Mouse (Mus musculus) 3134 (cell line): ENCODE measurements around the gene Shroom3.

ENCODE experiments used
- DNase-seq: peaks from one replicate; pipeline ENCODE4 v3.0.0-alpha.2; 2011; ENCODE audit warnings: low spot score; ENCODE audit not compliant: insufficient read length; ENCODE audit errors: extremely low read depth

The Shroom3 gene

DNA sequence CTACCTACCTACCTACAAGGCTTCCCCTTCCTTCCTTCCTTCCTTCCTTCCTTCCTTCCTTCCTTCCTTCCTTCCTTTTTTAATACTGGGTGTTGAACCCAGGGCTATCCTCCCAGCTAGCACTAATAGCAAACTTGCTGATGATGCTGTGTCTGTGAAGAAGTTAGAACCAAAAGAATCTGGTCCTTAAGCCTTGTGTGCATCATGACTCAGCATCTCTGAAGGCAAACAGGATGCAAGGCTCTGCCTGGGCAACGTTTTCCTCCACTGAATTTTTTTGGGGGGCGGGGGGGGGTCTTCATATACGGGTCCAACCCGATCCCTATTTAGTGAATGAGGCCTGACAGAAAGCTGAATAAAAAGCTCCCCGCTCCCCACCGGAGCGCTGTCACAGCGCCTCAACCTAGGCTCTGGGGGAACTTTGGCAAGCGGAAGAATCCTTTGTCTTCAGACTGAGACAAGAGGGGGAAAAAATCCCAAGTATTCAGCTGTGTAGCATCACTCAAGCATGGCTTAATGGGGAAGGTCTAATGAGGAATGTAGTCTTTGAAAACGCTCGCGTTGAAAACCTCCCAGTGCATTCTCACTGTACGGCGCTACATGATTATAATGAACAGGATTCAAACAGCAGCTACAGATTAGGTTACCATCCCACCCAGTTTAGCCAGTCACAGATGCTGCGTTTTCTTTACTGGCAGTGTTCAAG, 15.0 kb downstream of the Shroom3 start:
- DNase-seq: no peak

DNA sequence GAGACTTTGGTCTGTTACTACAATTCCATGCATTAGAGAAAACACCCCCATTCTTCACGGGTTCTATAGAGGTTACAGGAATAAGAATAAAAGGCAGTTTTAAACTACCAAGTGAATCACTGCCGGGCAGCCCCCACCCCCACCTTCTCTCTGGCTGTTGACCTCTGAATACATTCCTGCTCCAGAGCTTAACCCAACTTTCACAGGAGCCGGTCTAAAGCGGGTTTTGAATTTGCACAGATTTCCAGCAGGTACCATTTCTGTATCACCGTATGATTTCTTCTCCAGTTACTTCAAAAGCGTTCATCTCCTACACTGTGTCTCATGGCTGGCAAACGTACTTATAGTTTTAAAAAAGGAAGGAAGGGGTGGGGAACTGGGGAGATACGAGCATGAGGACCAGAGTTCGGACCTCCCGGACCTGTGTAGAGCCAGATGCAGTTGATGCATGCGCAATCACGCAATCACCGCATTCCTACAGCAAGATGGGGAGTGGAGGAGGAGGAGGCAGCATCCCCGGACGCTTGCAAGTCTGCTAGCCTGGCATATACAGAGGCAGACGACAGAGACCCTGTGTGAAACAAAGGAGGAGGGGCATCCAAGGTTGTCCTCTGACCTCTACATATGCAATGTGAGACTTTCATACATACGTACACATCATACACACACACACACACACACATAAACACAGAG, 15.7 kb downstream of the Shroom3 start:
- no peak for DNase-seq

DNA sequence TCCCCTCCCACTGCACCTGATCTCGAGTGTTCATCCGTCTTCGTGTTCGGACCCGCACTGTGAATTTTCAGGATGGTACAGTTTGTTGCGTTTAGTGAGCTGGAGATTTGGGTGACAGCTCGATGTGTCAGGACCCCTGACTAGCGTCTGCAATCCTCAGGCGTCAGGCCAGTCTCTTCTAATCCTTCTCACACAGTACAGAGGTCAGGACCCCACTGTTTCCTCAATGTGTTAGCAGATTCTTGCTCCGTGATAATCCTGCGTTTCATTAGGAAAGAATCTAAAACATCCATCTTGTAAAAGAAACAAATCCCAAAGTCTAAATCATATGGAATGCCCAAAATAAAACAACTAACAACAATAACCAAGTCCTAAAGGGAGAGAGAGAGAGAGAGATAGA, 18.5 kb downstream of the Shroom3 start:
- no peak for DNase-seq

DNA sequence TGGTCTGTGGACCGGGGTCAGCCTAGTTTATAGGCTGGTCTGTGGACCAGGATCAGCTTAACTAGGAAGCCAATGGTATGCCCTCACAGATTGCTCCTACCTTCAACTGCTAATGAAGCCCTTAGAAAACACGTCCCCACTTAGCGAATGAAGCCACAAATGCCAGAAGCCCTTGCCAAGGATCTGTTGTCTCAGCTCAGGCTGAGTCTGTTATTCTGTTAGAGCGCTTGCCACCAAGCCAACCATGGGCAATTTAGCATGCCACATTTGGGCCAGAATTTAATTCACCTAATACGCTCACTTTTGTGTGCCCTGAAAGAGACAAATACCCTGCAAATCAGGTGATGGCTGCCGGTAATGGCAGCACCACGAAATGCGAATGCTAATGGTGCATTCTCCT, 20.4 kb downstream of the Shroom3 start:
- no peak for DNase-seq

DNA sequence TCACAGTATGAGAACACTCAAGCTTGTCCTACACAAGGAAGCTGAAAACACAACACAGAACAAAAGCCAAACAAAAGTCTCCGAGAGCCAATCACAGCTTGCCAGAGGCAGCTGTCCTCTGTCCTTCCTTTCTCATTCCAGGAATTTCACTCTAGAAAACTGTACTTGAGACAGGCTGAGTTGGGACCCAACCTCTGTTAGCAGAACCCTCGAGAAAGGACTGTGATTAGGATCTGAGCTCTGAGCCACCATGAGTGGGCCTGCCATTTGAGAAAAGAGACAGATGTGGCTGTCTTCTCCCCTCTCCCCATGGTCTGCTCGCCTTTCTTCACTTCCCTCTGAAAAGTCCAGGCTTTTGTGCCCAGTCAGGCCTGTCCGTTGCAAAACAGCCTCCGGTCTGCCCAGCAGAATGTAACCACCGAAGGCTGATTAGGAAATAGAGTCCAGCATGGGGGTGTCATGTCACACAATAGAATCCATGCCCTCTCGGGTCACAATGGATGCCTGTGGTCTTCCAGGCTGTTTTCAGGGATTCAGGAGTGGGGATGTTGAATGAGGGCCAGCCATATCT, 24.8 kb downstream of the Shroom3 start:
- no peak for DNase-seq

DNA sequence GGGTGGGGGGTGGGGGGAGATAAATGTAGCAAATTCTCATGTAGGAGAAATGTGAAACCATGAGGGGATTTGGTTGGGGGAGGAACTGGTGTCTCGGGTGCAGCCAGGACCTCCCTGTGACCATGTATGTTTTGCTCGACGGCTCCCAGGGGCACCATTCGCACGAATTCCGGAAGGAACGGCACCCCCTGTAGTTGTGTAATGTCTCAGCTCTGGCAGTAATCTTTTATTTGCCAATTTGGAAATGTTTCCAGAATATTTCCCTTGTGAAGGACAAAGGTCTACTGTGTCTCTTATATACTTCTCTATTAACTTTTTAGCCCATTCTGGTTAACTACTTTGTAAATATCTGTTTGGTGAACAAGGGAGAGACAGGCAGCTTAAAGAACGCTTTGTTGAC, 27.5 kb downstream of the Shroom3 start:
- no peak for DNase-seq

DNA sequence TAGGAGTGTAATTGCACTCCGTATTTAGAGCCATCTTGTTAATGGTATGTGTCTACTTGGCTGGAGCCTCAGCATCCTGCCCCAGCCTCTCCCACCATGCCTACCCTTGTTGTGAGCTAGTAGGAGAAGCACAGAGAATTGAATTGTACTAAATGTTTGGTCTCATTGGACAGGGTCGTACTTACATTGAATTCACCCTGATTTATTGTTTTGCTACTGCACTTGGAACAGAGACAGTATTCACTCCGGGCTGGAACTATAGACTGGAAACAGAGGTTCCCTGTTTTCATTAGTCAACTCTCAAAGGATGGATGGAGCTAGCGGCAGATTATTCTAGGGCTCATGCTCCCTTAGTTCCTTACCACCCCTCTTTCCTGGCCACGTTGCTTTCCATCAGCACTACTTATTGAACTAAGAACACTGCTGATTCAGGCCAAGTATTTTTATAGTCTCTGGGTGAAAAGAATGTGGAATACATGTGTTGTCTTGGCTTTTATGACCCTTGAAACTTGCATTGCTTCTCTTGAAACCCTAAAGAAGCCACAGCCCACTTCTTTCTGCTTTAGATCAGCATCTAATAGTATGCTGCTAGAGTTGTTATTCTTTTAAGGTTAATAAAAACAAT, 28.5 kb downstream of the Shroom3 start:
- no peak for DNase-seq

DNA sequence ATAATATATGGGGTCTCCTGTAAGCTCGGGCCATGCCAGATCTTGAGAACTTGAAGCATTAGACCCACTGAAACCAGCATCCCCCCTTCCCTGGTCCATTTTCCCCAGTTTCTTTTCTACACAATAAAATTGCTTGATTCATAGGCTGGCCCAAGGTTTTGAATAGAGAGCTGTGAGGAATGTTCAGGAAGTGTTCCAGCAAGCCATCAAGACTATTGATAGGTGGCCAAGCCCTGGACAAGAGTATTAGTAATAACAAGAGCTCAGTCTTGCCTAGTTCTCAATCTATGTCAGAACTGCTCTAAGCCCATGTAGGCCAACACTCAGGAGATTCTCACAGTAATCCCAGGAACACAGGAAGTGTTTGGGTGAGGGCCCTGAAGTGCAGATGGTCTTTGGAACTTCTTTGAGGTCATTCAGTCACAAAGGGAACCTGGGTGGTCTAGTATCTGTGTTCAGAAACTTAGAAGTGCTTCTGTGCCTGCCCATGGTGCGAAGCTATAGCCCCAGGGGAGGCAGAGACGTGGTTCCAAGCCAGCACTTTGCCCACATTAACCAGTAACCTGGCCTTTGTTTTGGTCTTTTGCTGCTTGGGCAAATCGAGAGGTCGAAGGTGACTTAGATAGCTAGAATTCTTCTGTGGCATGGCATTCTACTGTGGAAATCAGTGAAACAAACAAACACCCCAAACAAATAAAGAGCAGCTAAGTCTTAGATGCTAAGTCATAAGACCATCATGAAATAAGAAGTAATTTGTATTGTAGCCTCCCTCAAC, 29.6 kb downstream of the Shroom3 start:
- DNase-seq: no peak

DNA sequence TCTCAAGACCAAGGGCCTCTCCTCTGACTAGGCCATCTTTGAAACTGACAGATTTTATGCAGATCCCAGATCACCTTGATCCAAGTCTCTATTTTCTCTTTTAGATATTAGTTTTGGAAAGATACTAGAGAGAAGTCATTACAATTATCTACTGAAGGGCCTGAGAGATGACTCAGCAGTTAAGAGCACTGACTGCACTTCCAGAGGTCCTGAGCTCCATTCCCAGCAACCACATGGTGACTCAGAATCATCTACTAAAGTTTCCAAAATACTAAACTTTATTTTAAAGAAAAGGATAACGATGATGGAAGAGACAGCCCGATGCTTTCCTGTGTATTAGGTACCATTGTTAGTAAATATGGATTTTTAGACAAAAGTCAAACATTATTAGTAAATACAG, 31.7 kb downstream of the Shroom3 start:
- DNase-seq: no peak

DNA sequence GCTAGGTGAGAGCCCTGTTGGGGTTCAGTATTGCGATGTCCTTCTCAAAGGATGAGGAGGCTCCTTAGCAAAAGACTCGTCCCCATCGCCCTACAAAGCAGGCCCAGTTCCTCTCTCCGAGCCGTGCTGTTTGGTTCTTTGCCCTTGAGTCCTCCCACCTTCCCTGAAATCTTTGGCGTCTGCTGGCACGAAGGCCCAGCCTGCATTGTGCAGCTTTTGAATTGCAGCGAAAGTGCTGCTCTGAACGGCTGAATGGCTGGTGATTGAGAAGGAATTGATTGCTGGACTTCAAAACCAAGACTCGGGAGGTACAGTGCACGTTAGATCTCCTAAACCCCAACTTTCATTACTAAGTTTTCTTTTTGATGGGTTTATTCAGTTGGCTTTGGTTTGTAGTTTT, 32.1 kb downstream of the Shroom3 start:
- DNase-seq: no peak

DNA sequence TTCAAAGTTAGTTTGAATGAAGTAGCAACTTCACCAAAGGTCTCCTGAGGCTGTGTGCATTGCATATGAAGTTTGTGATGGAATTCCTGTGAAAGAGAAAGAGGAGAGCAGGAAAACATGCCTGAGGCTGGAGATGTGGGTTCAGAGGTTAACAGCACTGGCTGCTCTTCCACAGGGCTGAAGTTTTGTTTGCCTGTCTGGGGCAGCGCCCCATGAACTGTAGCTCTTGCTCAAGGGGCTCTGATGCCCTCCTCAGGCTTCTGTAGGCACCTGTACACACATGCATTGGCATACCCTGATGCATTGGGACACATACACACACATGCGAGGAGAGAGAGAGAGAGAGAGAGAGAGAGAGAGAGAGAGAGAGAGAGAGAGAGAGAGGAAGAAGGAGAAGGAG, 32.7 kb downstream of the Shroom3 start:
- DNase-seq: no peak

DNA sequence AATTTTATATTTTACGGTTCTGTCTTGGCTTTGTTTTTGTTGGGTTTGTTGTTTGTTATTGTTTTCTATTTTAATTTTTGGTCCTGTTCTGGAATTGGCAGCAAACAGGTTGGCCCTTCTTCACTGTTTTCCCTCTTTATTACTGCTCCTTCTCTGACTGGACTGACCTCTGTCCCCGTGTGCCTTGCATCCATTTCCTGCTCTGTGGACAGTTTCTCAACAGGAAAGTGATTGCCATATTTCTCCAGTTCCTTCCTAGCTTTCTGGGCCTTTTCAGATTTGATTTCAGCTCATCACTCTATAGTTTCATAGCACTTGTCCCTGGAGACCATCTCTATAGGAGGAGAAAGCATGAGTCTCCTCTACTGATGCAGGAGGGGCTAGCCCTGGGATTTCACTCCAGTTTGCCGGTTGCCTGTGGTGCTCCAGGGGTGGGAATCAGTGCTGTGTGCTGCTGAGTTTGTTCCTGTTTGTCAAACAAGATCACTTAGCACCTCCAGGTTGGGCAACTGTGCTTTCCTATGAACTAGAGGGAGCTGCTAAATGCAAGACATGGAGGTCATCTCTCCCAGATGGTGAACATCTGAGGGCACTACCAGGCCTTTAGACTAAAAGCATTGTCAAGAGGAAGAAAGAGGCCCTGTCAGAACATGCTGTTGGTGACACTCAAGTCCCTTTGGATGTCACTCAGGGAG, 34.6 kb downstream of the Shroom3 start:
- DNase-seq: no peak

DNA sequence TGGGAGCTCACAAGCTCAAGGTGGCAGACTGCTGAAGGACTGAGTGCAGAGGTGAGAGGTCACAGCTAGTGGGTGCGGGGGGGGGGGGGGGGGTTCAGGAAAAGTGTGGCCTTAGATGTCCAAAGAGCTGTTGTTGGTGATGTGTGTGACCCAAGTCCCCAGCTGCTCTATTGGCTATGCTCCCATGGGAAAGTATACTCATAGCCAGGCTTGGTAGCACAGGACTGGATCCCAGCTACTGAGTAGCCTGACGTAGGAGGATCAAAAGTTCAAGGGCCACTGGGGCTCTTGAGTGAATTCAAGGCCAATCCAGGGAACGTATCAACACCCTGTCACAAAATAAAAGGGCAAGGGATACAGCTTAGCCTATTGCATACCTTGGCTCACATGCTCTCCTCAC, 35.6 kb downstream of the Shroom3 start:
- no peak for DNase-seq

DNA sequence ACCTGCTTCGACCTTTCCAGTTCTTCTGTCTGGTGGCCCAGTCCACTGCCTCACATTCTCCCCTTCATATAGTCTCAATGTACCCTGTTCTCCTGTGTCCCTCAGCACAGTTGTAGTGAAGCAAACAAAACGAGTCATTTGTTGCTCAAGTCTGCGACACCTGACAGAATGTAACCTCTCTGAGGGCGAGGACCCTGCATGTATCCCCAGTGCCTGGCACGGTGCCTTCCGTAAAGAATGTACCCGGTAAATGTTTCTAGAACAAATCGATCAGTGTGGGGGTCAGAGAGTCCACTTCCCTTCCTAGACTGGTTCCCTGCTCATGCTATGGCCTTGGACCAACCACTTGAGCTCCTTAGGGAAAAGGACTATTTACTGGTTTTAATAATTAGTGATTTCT, 38.4 kb downstream of the Shroom3 start:
- DNase-seq: no peak

DNA sequence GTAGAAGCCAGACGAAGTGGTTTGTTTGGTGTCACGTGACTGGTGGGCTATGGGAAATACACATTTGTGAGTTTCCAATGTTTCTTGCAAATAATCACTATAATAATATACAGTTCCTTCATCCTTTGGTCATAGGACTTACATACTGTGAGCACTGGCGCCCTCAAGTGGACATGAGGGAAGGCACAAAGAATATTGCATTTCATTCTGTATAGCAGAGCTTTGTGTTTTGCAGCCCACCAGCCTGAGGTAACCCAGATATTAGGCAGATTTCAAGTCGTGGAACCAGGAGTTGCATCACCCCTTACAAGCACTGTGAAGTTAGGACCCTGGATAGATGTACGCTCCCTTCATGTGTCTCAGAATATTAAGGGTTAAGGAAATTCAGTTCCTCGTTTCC, 42.7 kb downstream of the Shroom3 start:
- no peak for DNase-seq

DNA sequence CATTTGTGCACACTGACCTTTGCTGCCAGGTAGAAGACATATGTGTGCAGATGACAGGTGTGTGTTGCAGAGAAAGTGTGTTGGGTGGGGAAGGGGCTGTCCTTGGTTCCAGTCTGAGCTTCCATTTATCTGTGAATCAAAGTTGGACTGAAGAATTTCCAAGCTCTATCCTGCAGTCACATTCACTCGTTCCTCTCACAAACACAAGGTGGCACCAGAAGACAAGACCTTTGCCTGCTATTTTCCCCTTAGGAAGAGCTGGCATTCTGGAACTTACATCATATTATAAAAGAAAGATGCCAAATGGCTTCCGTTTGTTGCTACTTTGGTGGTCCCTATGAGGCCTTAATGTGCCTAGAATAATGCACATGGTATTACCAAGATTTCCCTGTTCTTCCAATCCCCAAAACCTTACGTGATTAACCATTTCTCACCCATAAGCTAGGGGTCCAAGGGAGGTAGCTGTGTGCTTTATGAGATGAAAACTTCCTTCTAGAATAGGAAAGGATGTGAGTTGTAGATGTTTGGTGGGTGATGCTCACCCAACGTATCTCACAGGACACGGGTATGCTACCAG, 45.1 kb downstream of the Shroom3 start:
- no peak for DNase-seq

DNA sequence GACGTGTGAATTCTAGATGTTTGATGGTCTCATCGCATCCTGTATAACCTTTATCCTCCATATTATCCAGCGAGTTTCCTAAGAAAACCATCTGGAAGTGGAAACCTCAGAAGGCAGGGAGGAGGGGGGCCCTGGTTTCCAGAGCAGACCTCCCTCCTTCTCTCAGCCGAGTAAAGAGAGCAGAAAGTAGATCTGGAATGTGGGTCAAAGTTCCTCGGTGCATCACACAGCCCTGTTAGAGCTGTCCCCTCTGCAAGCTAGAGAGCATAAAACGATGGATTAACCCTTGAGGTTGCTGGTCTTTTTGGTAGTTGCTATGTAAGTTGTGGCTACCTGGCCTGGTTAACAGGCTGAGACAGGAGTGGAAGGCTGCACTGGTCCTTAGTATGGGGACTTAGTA, 46.0 kb downstream of the Shroom3 start:
- no peak for DNase-seq

DNA sequence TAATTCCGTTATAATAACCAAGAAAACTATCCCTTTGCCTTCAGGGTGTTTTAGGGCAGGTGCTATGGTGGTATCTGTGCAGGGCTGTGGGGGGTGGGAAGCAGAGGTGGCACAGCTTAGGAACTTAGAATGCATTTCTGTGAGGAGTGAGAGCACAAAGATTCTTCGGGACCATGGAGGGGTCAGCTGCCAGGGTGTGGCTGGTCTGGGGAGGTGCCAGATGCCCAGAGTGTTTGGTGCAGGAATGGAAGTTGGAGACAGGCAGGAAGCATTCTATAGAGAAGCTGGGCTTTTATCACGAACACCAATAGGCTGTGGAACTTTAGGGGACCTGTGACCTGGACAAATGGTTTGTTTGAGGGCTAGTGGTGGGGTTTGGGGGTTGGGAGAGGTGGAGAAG, 58.6 kb downstream of the Shroom3 start:
- DNase-seq: no peak

DNA sequence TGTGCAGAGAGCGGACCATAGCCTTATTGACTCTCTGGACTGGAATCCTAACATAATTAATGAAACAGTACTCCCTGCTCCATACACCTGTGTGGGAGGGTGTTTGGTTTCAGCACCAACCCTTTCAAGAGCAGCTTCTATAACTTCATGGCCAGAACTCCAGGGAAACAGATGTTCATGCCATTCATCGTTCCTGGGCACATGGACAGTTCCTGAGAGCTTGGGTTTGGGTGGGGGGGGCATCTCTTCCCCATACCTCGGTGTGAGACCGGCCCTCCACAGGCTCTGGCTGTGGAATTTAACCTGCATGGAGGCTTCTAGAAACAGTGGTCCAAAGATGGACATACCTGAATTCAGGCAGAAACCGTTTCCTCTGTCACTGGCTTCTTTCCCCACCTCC, 59.5 kb downstream of the Shroom3 start:
- no peak for DNase-seq
